In genomic region chr7:4740309-4740727, GRCm38 (mm10) we compare ENCODE assay signal across 7 mouse cellular contexts. TPM values are rescaled to one million over a fixed set of nuclear protein-coding genes. Genes with fewer than 3 reads are reported as not detected.
DNase-seq lines count a peak whose midpoint lies in the region; ATAC-seq and TF ChIP-seq lines count a peak whose summit lies in the region.

No protein-coding gene starts in this region.

- DNase-seq in lung, adult 2 months = no peak
- DNase-seq in lung, postnatal 14 days = no peak
- peak; percentile 75 for DNase-seq in intestine, embryonic 14.5 days (ENCODE audit: low spot score)
- DNase-seq in adrenal gland, adult 18-20 months (ENCODE audit: low spot score in 2 of 2) = no peak
- DNase-seq in thymus, adult 18-20 months = no peak

- no peak for TF ChIP-seq POLR2A in lung, adult 2 months (IDR thresholded peaks at IDR 0.05; ENCODE audit: borderline replicate concordance, extremely low read depth, low read depth, low read length)

- peak overlapping the region; percentile 90 for H3K27ac ChIP-seq in embryonic facial prominence, embryonic 12.5 days
- H3K27ac ChIP-seq in intestine, embryonic 14.5 days (ENCODE audit: low read depth) = peak overlapping the region; percentile 86
- peak overlapping the region; percentile 95 for H3K27ac ChIP-seq in neural tube, embryonic 13.5 days (replicated peaks)

- peak overlapping the region; percentile 85 for H3K4me2 ChIP-seq in embryonic facial prominence, embryonic 12.5 days (replicated peaks)
- H3K4me2 ChIP-seq in intestine, embryonic 14.5 days (ENCODE audit: low read length) = peak overlapping the region; percentile 80
- peak overlapping the region; percentile 85 for H3K4me2 ChIP-seq in neural tube, embryonic 13.5 days

- WGBS in lung, adult 2 months = under 1% methylated on average over 14 of the region's 14 CpGs
- WGBS in embryonic facial prominence, embryonic 12.5 days = under 1% methylated on average over 14 of the region's 14 CpGs
- 1% methylated on average over 13 of the region's 14 CpGs for WGBS in intestine, embryonic 14.5 days
- 0% methylated on average over 11 of the region's 14 CpGs for WGBS in neural tube, embryonic 13.5 days

- H3K9ac ChIP-seq in embryonic facial prominence, embryonic 12.5 days = peak overlapping the region; percentile 77
- peak overlapping the region; percentile 77 for H3K9ac ChIP-seq in intestine, embryonic 14.5 days (ENCODE audit: low read length)
- H3K9ac ChIP-seq in neural tube, embryonic 13.5 days = peak overlapping the region; percentile 92

- H3K36me3 ChIP-seq in embryonic facial prominence, embryonic 12.5 days = peaks cover 31% of the 10 kb centered on the region
- peaks cover 25% of the 10 kb centered on the region; the same call in 1 of the 2 replicates for H3K36me3 ChIP-seq in intestine, embryonic 14.5 days (ENCODE audit: control insufficient read depth, insufficient read depth, low read length)
- peaks cover 26% of the 10 kb centered on the region for H3K36me3 ChIP-seq in neural tube, embryonic 13.5 days

- ATAC-seq in embryonic facial prominence, embryonic 12.5 days (ENCODE audit: insufficient number of reproducible peaks, insufficient read depth, low FRiP score, low TSS enrichment) = peak; percentile 16; the same call in 1 of the 2 replicates
- ATAC-seq in intestine, embryonic 14.5 days (replicated peaks; ENCODE audit: low FRiP score, low TSS enrichment, low read depth) = peak; percentile 36
- peak; percentile 42 for ATAC-seq in neural tube, embryonic 13.5 days (ENCODE audit: low read depth)

- no peaks in the 10 kb centered on the region for H3K9me3 ChIP-seq in embryonic facial prominence, embryonic 12.5 days
- H3K9me3 ChIP-seq in intestine, embryonic 14.5 days (ENCODE audit: control insufficient read depth, low read length) = no peaks in the 10 kb centered on the region
- no peaks in the 10 kb centered on the region for H3K9me3 ChIP-seq in neural tube, embryonic 13.5 days

- peaks cover 5% of the 10 kb centered on the region; the same call in 1 of the 2 replicates for H3K4me1 ChIP-seq in lung, adult 2 months (ENCODE audit: control insufficient read depth, insufficient read depth, low read length)
- H3K4me1 ChIP-seq in embryonic facial prominence, embryonic 12.5 days = peaks cover 24% of the 10 kb centered on the region
- H3K4me1 ChIP-seq in intestine, embryonic 14.5 days (replicated peaks; ENCODE audit: control insufficient read depth, insufficient read depth, low read length) = peaks cover 25% of the 10 kb centered on the region
- H3K4me1 ChIP-seq in neural tube, embryonic 13.5 days (replicated peaks) = peaks cover 40% of the 10 kb centered on the region

- H3K4me3 ChIP-seq in lung, adult 2 months (replicated peaks; ENCODE audit: extremely low read depth, low read depth, low read length) = peak overlapping the region; percentile 86
- peak overlapping the region; percentile 73 for H3K4me3 ChIP-seq in embryonic facial prominence, embryonic 12.5 days
- H3K4me3 ChIP-seq in intestine, embryonic 14.5 days (ENCODE audit: low read depth, low read length) = peak overlapping the region; percentile 77
- peak overlapping the region; percentile 74 for H3K4me3 ChIP-seq in neural tube, embryonic 13.5 days

- no peaks in the 10 kb centered on the region for H3K27me3 ChIP-seq in embryonic facial prominence, embryonic 12.5 days
- H3K27me3 ChIP-seq in intestine, embryonic 14.5 days (replicated peaks; ENCODE audit: control insufficient read depth, insufficient read depth, low read length) = no peaks in the 10 kb centered on the region
- no peaks in the 10 kb centered on the region for H3K27me3 ChIP-seq in neural tube, embryonic 13.5 days

- no peak for TF ChIP-seq CTCF in lung, adult 2 months (IDR thresholded peaks at IDR 0.05; ENCODE audit: insufficient read depth, low read length)

RNA-seq across cellular contexts. Expression of gene Kmt5c, which starts 0.4 kb away (rescaled TPM):
- polyA plus RNA-seq in lung, adult 2 months (2012; rRNA removed) = 92.5 and 104 TPM in 2 replicates
- 71.1 and 77.3 TPM in 2 replicates for polyA plus RNA-seq in embryonic facial prominence, embryonic 12.5 days (2016; fragmentation: Nextera tagmentation; extraction: Ambion mirVana)
- 63.6 and 66.9 TPM in 2 replicates for polyA plus RNA-seq in intestine, embryonic 14.5 days (2014; fragmentation: Nextera tagmentation; extraction: Ambion mirVana)
- polyA plus RNA-seq in neural tube, embryonic 13.5 days (2015; fragmentation: Nextera tagmentation; extraction: Ambion mirVana) = 84.0 and 84.7 TPM in 2 replicates
- 10 to 100 TPM; 34.5 to 35.3 TPM for total RNA-seq in adrenal gland, adult 18-20 months (2021)

RNA-seq across cellular contexts. Expression of gene Cox6b2, which starts 12.6 kb away (rescaled TPM):
- polyA plus RNA-seq in lung, adult 2 months (2012; rRNA removed) = 52.7 and 87.5 TPM in 2 replicates
- 66.1 and 67.8 TPM in 2 replicates for polyA plus RNA-seq in embryonic facial prominence, embryonic 12.5 days (2016; fragmentation: Nextera tagmentation; extraction: Ambion mirVana)
- polyA plus RNA-seq in intestine, embryonic 14.5 days (2014; fragmentation: Nextera tagmentation; extraction: Ambion mirVana) = 54.1 and 61.8 TPM in 2 replicates
- 18.9 and 19.0 TPM in 2 replicates for polyA plus RNA-seq in neural tube, embryonic 13.5 days (2015; fragmentation: Nextera tagmentation; extraction: Ambion mirVana)
- 10 to 100 TPM in 1 of 2 experiments, 1 to 10 TPM in 1; 7.6 to 10.6 TPM for total RNA-seq in adrenal gland, adult 18-20 months (2021)

RNA-seq across cellular contexts. Expression of gene Tmem150b, which starts 15.3 kb away (rescaled TPM):
- 3.2 and 3.8 TPM in 2 replicates for polyA plus RNA-seq in lung, adult 2 months (2012; rRNA removed)
- 0.33 TPM in 1 of 2 replicates, not detected in the other for polyA plus RNA-seq in embryonic facial prominence, embryonic 12.5 days (2016; fragmentation: Nextera tagmentation; extraction: Ambion mirVana)
- polyA plus RNA-seq in intestine, embryonic 14.5 days (2014; fragmentation: Nextera tagmentation; extraction: Ambion mirVana) = 0.66 and 0.85 TPM in 2 replicates
- polyA plus RNA-seq in neural tube, embryonic 13.5 days (2015; fragmentation: Nextera tagmentation; extraction: Ambion mirVana) = 0.32 TPM in 1 of 2 replicates, not detected in the other
- total RNA-seq in adrenal gland, adult 18-20 months (2021) = under 1 TPM; 0.36 to 0.38 TPM

RNA-seq across cellular contexts. Expression of gene Fam71e2, which starts 30.8 kb away (rescaled TPM):
- not detected in 2 replicates for polyA plus RNA-seq in lung, adult 2 months (2012; rRNA removed)
- polyA plus RNA-seq in embryonic facial prominence, embryonic 12.5 days (2016; fragmentation: Nextera tagmentation; extraction: Ambion mirVana) = not detected in 2 replicates
- polyA plus RNA-seq in intestine, embryonic 14.5 days (2014; fragmentation: Nextera tagmentation; extraction: Ambion mirVana) = not detected in 2 replicates
- not detected in 2 replicates for polyA plus RNA-seq in neural tube, embryonic 13.5 days (2015; fragmentation: Nextera tagmentation; extraction: Ambion mirVana)
- total RNA-seq in adrenal gland, adult 18-20 months (2021) = not detected

RNA-seq across cellular contexts. Expression of gene Il11, which starts 42.3 kb away (rescaled TPM):
- polyA plus RNA-seq in lung, adult 2 months (2012; rRNA removed) = 0.65 and 0.68 TPM in 2 replicates
- 0.10 TPM in 1 of 2 replicates, not detected in the other for polyA plus RNA-seq in embryonic facial prominence, embryonic 12.5 days (2016; fragmentation: Nextera tagmentation; extraction: Ambion mirVana)
- 0.28 TPM in 1 of 2 replicates, not detected in the other for polyA plus RNA-seq in intestine, embryonic 14.5 days (2014; fragmentation: Nextera tagmentation; extraction: Ambion mirVana)
- 0.46 and 0.91 TPM in 2 replicates for polyA plus RNA-seq in neural tube, embryonic 13.5 days (2015; fragmentation: Nextera tagmentation; extraction: Ambion mirVana)
- total RNA-seq in adrenal gland, adult 18-20 months (2021) = under 1 TPM; 0.17 to 0.51 TPM
